Mouse (Mus musculus) intestine, postnatal 0 days (tissue): ENCODE data around the gene Pirb. TPM values are rescaled to one million over a fixed set of nuclear protein-coding genes. Genes with fewer than 3 reads are reported as not detected.

Experiments used
- ATAC-seq: fragments of 200-750 bp; cut with Nextera tagmentation; 2 replicates; pipeline ENCODE4 v1.8.0; 2017; ENCODE audit warnings: mild to moderate bottlenecking, moderate TSS enrichment, moderate library complexity
- H3K27ac ChIP-seq: fragments of 300-500 bp; sonication (generic); 2 replicates; pipeline ENCODE4 v1.5.1; 2014; ENCODE audit warnings: mild to moderate bottlenecking, low read depth, low read length, moderate library complexity
- H3K27me3 ChIP-seq: fragments of 300-500 bp; sonication (generic); replicated peaks from 2 replicates; pipeline ENCODE4 v1.6.1; 2014; ENCODE audit warnings: low read length, mixed read lengths; ENCODE audit not compliant: control insufficient read depth, insufficient read depth
- H3K36me3 ChIP-seq: fragments of 300-500 bp; sonication (generic); 2 replicates; pipeline ENCODE4 v1.6.1; 2014; ENCODE audit warnings: mild to moderate bottlenecking, moderate library complexity; ENCODE audit not compliant: control insufficient read depth, insufficient read depth
- H3K4me1 ChIP-seq: fragments of 300-500 bp; sonication (generic); replicated peaks from 2 replicates; pipeline ENCODE4 v1.6.1; 2014; ENCODE audit warnings: antibody characterized with exemption, low read length, mixed read lengths; ENCODE audit not compliant: control insufficient read depth, insufficient read depth
- H3K4me2 ChIP-seq: fragments of 300-500 bp; sonication (generic); replicated peaks from 2 replicates; pipeline ENCODE4 v1.6.1; 2014; ENCODE audit warnings: low read depth, mild to moderate bottlenecking, moderate library complexity
- H3K4me3 ChIP-seq: fragments of 300-500 bp; sonication (generic); 2 replicates; pipeline ENCODE4 v1.5.1; 2014; ENCODE audit warnings: low read depth, low read length
- H3K9ac ChIP-seq: fragments of 300-500 bp; sonication (generic); 2 replicates; pipeline ENCODE4 v1.6.1; 2014; ENCODE audit warnings: mild to moderate bottlenecking, low read depth, low read length
- H3K9me3 ChIP-seq: fragments of 300-500 bp; sonication (generic); 2 replicates; pipeline ENCODE4 v1.6.1; 2016; ENCODE audit warnings: mixed run types; ENCODE audit not compliant: control insufficient read depth
- CTCF ChIP-seq: sonication (generic); IDR thresholded peaks from 2 replicates; pipeline ENCODE4 v1.5.1; 2016; ENCODE audit warnings: low read depth, mild to moderate bottlenecking, control low read depth, antibody characterized with exemption, moderate library complexity
- WGBS: fragments of 180-500 bp; shearing (Covaris S2); extraction: QIAGEN DNeasy Blood & Tissue Kit; methylation state at CpG from one replicate; pipeline ENCODE4 v1.1.7; 2014; 5-methylcytosine and 5-hydroxymethylcytosine counted together
- polyA plus RNA-seq: library from polyadenylated mRNA; unstranded; fragments of >200 nt; fragmentation: Nextera tagmentation; extraction: Ambion mirVana; gene quantifications from 2 replicates; pipeline ENCODE4 v1.2.1, GENCODE M21; 2015

Gene Pirb
- polyA plus RNA-seq, 1 experiment from 2014 or later, result 0.69 TPM

- H3K27me3 ChIP-seq, result no peaks in the 10 kb centered on the region
- no peak for TF ChIP-seq CTCF
- H3K4me1 ChIP-seq, result no peaks in the 10 kb centered on the region
- no peaks in the 10 kb centered on the region for H3K9me3 ChIP-seq
- H3K36me3 ChIP-seq, result peaks cover 42% of the 10 kb centered on the region
- 79% methylated on average over 10 of the region's 10 CpGs for WGBS
- no peak overlapping the region for H3K4me3 ChIP-seq
- H3K27ac ChIP-seq, result no peak overlapping the region
- H3K9ac ChIP-seq, result no peak overlapping the region
- no peak for ATAC-seq
- H3K4me2 ChIP-seq, result no peak overlapping the region
Observed at GRCm38 (mm10) chr7:3683908-3684550, 36.2 kb downstream of the Pirb start.

GRCm38 (mm10) chr7:3677342-3677741 lies 42.8 kb downstream of the Pirb start, which contains the start of gene Tmc4:
Tmc4 (minus strand) TSS chr7:3677553.
- 23% methylated on average over 9 of the region's 9 CpGs for WGBS
- Histone ChIP-seq H3K4me1 (no peaks in the 10 kb centered on the region), H3K27me3 (no peaks in the 10 kb centered on the region), H3K36me3 (peaks cover 11% of the 10 kb centered on the region), H3K27ac (peak within 1 kb of the TSS; percentile 70), H3K4me2 (peak within 1 kb of the TSS; percentile 73), H3K4me3 (peak within 1 kb of the TSS; percentile 51), H3K9me3 (no peaks in the 10 kb centered on the region), H3K9ac (peak within 1 kb of the TSS; percentile 53)
- peak; percentile 55 for TF ChIP-seq CTCF
- ATAC-seq, result peak; percentile 87

- WGBS, result 50% methylated on average over 12 of the region's 12 CpGs
- peak overlapping the region; percentile 73 for H3K4me2 ChIP-seq
- H3K27me3 ChIP-seq, result no peaks in the 10 kb centered on the region
- no peaks in the 10 kb centered on the region for H3K4me1 ChIP-seq
- H3K4me3 ChIP-seq, result peak overlapping the region; percentile 51
- peak overlapping the region; percentile 70 for H3K27ac ChIP-seq
- no peaks in the 10 kb centered on the region for H3K9me3 ChIP-seq
- H3K36me3 ChIP-seq, result peaks cover 15% of the 10 kb centered on the region
- H3K9ac ChIP-seq, result peak overlapping the region; percentile 53
- ATAC-seq, result peak; percentile 59
- TF ChIP-seq CTCF, result no peak
Observed at GRCm38 (mm10) chr7:3676371-3676770, 43.8 kb downstream of the Pirb start.

DNA sequence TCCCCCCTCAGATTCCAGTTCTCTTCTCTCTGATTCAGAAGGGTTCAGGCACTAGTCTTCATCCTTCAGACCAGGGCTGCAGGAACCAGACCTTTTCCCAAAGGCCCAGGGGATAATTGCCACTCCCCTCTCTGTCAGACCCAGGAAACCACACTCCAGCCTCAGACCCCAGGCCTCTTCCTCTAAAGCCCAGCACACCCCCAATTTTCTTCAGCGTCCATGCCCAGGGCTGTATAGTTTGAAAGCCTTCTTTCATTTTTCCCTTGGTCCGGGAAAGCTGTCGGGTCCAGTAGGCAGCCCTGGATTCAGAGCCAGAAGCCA lies 45.0 kb downstream of the Pirb start:
- Histone ChIP-seq H3K4me1 (no peaks in the 10 kb centered on the region), H3K4me2 (no peak overlapping the region), H3K9me3 (no peaks in the 10 kb centered on the region), H3K27ac (no peak overlapping the region), H3K36me3 (peaks cover 14% of the 10 kb centered on the region; the same call in 1 of the 2 replicates), H3K9ac (no peak overlapping the region), H3K4me3 (no peak overlapping the region), H3K27me3 (no peaks in the 10 kb centered on the region)
- no peak for ATAC-seq
- no peak for TF ChIP-seq CTCF
- WGBS, result 79% methylated on average over 3 of the region's 3 CpGs

GRCm38 (mm10) chr7:3674507-3675227 lies 45.5 kb downstream of the Pirb start:
- H3K4me3 ChIP-seq, result no peak overlapping the region
- no peak overlapping the region for H3K9ac ChIP-seq
- no peak overlapping the region for H3K4me2 ChIP-seq
- TF ChIP-seq CTCF, result peak; percentile 93
- no peak overlapping the region for H3K27ac ChIP-seq
- H3K9me3 ChIP-seq, result no peaks in the 10 kb centered on the region
- ATAC-seq, result peak; percentile 59
- H3K4me1 ChIP-seq, result no peaks in the 10 kb centered on the region
- peaks cover 14% of the 10 kb centered on the region; the same call in 1 of the 2 replicates for H3K36me3 ChIP-seq
- no peaks in the 10 kb centered on the region for H3K27me3 ChIP-seq
- WGBS, result 66% methylated on average over 10 of the region's 10 CpGs

DNA sequence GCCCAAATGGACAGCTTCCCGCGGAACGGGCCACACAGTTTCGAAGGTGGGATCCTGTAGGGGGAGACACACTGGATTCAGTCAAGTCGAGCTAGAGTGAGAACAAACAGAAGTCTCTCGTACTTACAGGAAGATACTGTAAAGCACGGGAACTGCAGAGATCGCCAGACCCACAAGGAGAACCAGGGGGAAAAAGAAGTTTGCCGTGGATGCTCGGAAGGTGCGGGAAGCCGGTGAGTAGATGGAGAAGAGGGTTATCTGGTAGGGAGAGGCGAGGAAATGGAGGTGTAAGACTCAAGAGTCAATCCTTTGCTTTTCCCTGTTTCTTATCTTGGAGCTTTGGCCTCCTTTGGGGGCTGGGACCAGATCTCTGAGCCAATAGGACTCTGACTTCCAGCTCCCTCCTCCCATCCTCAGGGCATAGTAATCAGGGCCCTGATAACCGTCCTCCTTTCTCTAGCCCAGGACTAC lies 53.2 kb downstream of the Pirb start:
- Histone ChIP-seq H3K9ac (0 out of 2 replicates have a peak overlapping the region, but pooled peaks have one; percentile 26), H3K27ac (peak overlapping the region; percentile 46; the same call in 1 of the 2 replicates), H3K27me3 (no peaks in the 10 kb centered on the region), H3K9me3 (no peaks in the 10 kb centered on the region), H3K4me3 (0 out of 2 replicates have a peak overlapping the region, but pooled peaks have one; percentile 9), H3K4me1 (no peaks in the 10 kb centered on the region), H3K4me2 (peak overlapping the region; percentile 49), H3K36me3 (peaks cover 22% of the 10 kb centered on the region)
- ATAC-seq, result peak; percentile 17; the same call in 1 of the 2 replicates
- 12% methylated on average over 14 of the region's 14 CpGs for whole genome bisulfite sequencing
- peak; percentile 51 for TF ChIP-seq CTCF
